26 mouse cellular contexts compared by ENCODE assay signal in genomic region chr14:28467956-28468355, GRCm38 (mm10). TPM values are rescaled to one million over a fixed set of nuclear protein-coding genes. Genes with fewer than 3 reads are reported as not detected.
DNase-seq lines count a peak whose midpoint lies in the region; ATAC-seq and TF ChIP-seq lines count a peak whose summit lies in the region.
"Had no signal": no experiment of that assay in that cellular context is flagged by ENCODE, and none has a peak within 500 bp of the region (broad histone marks: within the 10 kb centered on the region; RNA-seq: fewer than 3 reads in every experiment).

No protein-coding gene starts in this region.

- ATAC-seq in embryonic facial prominence, embryonic 14.5 days (ENCODE audit: low read depth), result no peak
- ATAC-seq in kidney, embryonic 16.5 days (ENCODE audit: low FRiP score, low TSS enrichment), result no peak
- no peak for ATAC-seq in kidney, embryonic 14.5 days (ENCODE audit: low FRiP score, low TSS enrichment)
- no peak; the same call in 1 of the 2 replicates for ATAC-seq in limb, embryonic 12.5 days (ENCODE audit: insufficient number of reproducible peaks, insufficient read depth, low FRiP score, low TSS enrichment, low read depth)
- ATAC-seq: hindbrain, embryonic 16.5 days; intestine, embryonic 15.5 days; liver, embryonic 12.5 days; midbrain, embryonic 16.5 days had no signal

- H3K4me3 ChIP-seq in embryonic facial prominence, embryonic 14.5 days (ENCODE audit: low read depth, low read length), result no peak overlapping the region
- H3K4me3 ChIP-seq in embryonic facial prominence, embryonic 10.5 days, result no peak overlapping the region
- no peak overlapping the region for H3K4me3 ChIP-seq in kidney, embryonic 16.5 days (ENCODE audit: low read length)
- H3K4me3 ChIP-seq in kidney, embryonic 14.5 days (ENCODE audit: low read length), result no peak overlapping the region
- H3K4me3 ChIP-seq in limb, embryonic 12.5 days (replicated peaks), result no peak overlapping the region
- H3K4me3 ChIP-seq: forebrain, embryonic 12.5 days; heart, embryonic 10.5 days; intestine, embryonic 15.5 days; liver, embryonic 12.5 days; megakaryocyte, embryonic 14.5 days; myocyte; neural tube, embryonic 13.5 days had no signal

- no peak for TF ChIP-seq CTCF in brain, embryonic 14.5 days (IDR thresholded peaks at IDR 0.05; ENCODE audit: borderline replicate concordance, extremely low read depth, insufficient read depth, insufficient read length)

- 45% methylated on average over 5 of the region's 5 CpGs for WGBS in embryonic facial prominence, embryonic 14.5 days
- WGBS in embryonic facial prominence, embryonic 10.5 days, result 85% methylated on average over 5 of the region's 5 CpGs
- WGBS in kidney, embryonic 16.5 days, result 43% methylated on average over 5 of the region's 5 CpGs
- WGBS in kidney, embryonic 14.5 days, result 54% methylated on average over 5 of the region's 5 CpGs
- 19% methylated on average over 5 of the region's 5 CpGs for WGBS in limb, embryonic 12.5 days

- no peaks in the 10 kb centered on the region for H3K9me3 ChIP-seq in embryonic facial prominence, embryonic 14.5 days (ENCODE audit: control insufficient read depth, low read length)
- no peaks in the 10 kb centered on the region for H3K9me3 ChIP-seq in embryonic facial prominence, embryonic 10.5 days
- no peaks in the 10 kb centered on the region for H3K9me3 ChIP-seq in kidney, embryonic 16.5 days (ENCODE audit: low read length)
- no peaks in the 10 kb centered on the region for H3K9me3 ChIP-seq in kidney, embryonic 14.5 days (ENCODE audit: control insufficient read depth, low read length)
- H3K9me3 ChIP-seq in limb, embryonic 12.5 days, result no peaks in the 10 kb centered on the region
- H3K9me3 ChIP-seq: forebrain, embryonic 12.5 days; heart, embryonic 10.5 days; intestine, embryonic 15.5 days; liver, embryonic 12.5 days; neural tube, embryonic 13.5 days had no signal

- no peak overlapping the region for H3K9ac ChIP-seq in embryonic facial prominence, embryonic 14.5 days (ENCODE audit: low read depth, low read length)
- no peak overlapping the region for H3K9ac ChIP-seq in kidney, embryonic 16.5 days (replicated peaks; ENCODE audit: low read length)
- no peak overlapping the region for H3K9ac ChIP-seq in kidney, embryonic 14.5 days (ENCODE audit: low read depth, low read length)
- H3K9ac ChIP-seq in limb, embryonic 12.5 days (replicated peaks), result no peak overlapping the region
- H3K9ac ChIP-seq: forebrain, embryonic 12.5 days; intestine, embryonic 15.5 days; liver, embryonic 12.5 days; neural tube, embryonic 13.5 days had no signal

- H3K4me2 ChIP-seq in embryonic facial prominence, embryonic 14.5 days (ENCODE audit: low read depth, low read length), result no peak overlapping the region
- H3K4me2 ChIP-seq in kidney, embryonic 16.5 days (replicated peaks; ENCODE audit: low read depth, low read length), result no peak overlapping the region
- no peak overlapping the region for H3K4me2 ChIP-seq in kidney, embryonic 14.5 days (replicated peaks; ENCODE audit: low read depth, low read length)
- H3K4me2 ChIP-seq in limb, embryonic 12.5 days, result no peak overlapping the region
- H3K4me2 ChIP-seq: forebrain, embryonic 12.5 days; intestine, embryonic 15.5 days; liver, embryonic 12.5 days; neural tube, embryonic 13.5 days had no signal

- TF ChIP-seq POLR2A in brain, embryonic 14.5 days (IDR thresholded peaks at IDR 0.05; ENCODE audit: borderline replicate concordance, extremely low read depth, insufficient read depth, insufficient read length, poor library complexity, severe bottlenecking), result no peak

- H3K4me1 ChIP-seq in embryonic facial prominence, embryonic 14.5 days (ENCODE audit: control insufficient read depth, insufficient read depth, low read length), result peaks cover 7% of the 10 kb centered on the region
- peaks cover 44% of the 10 kb centered on the region for H3K4me1 ChIP-seq in embryonic facial prominence, embryonic 10.5 days
- peaks cover 27% of the 10 kb centered on the region for H3K4me1 ChIP-seq in kidney, embryonic 16.5 days (ENCODE audit: insufficient read depth, low read length)
- H3K4me1 ChIP-seq in kidney, embryonic 14.5 days (ENCODE audit: control insufficient read depth, insufficient read depth, low read length), result peaks cover 14% of the 10 kb centered on the region
- peaks cover 68% of the 10 kb centered on the region for H3K4me1 ChIP-seq in limb, embryonic 12.5 days (replicated peaks)
- H3K4me1 ChIP-seq: liver, embryonic 12.5 days; megakaryocyte, embryonic 14.5 days had no signal

- no peaks in the 10 kb centered on the region for H3K27me3 ChIP-seq in embryonic facial prominence, embryonic 14.5 days (replicated peaks; ENCODE audit: control insufficient read depth, insufficient read depth, low read length)
- peaks cover 3% of the 10 kb centered on the region for H3K27me3 ChIP-seq in embryonic facial prominence, embryonic 10.5 days (replicated peaks; ENCODE audit: low read depth, poor library complexity, severe bottlenecking)
- no peaks in the 10 kb centered on the region for H3K27me3 ChIP-seq in kidney, embryonic 16.5 days (ENCODE audit: insufficient read depth, low read length)
- H3K27me3 ChIP-seq in kidney, embryonic 14.5 days (ENCODE audit: control insufficient read depth, insufficient read depth, low read length), result no peaks in the 10 kb centered on the region
- H3K27me3 ChIP-seq in limb, embryonic 12.5 days, result no peaks in the 10 kb centered on the region
- H3K27me3 ChIP-seq: intestine, embryonic 15.5 days; liver, embryonic 12.5 days; megakaryocyte, embryonic 14.5 days had no signal

- peak; percentile 42 for DNase-seq in embryonic facial prominence, embryonic 14.5 days (ENCODE audit: low spot score)
- no peak for DNase-seq in embryonic facial prominence, embryonic 10.5 days (ENCODE audit: low spot score)
- DNase-seq in brain, embryonic 14.5 days (ENCODE audit: low read depth), result peak; percentile 50
- DNase-seq in urinary bladder, postnatal 14 days (ENCODE audit: low spot score), result no peak
- DNase-seq in right cerebral cortex, postnatal 14 days, result no peak
- DNase-seq: adrenal gland, postnatal 25 days; cerebellum, adult 9-10 months; gastrocnemius, postnatal 10 days; heart, postnatal 4 days; layer of hippocampus, adult 9-11 months; lung, adult 18-20 months; lung, postnatal 14 days; right cerebral cortex, adult 18-20 months; spleen, adult 18-20 months had no signal

- no peaks in the 10 kb centered on the region for H3K36me3 ChIP-seq in embryonic facial prominence, embryonic 14.5 days (ENCODE audit: control insufficient read depth, insufficient read depth, low read length)
- no peaks in the 10 kb centered on the region for H3K36me3 ChIP-seq in embryonic facial prominence, embryonic 10.5 days (replicated peaks)
- H3K36me3 ChIP-seq in kidney, embryonic 16.5 days (ENCODE audit: insufficient read depth, low read length), result no peaks in the 10 kb centered on the region
- H3K36me3 ChIP-seq in kidney, embryonic 14.5 days (ENCODE audit: control insufficient read depth, insufficient read depth, low read length), result no peaks in the 10 kb centered on the region
- H3K36me3 ChIP-seq in limb, embryonic 12.5 days, result no peaks in the 10 kb centered on the region
- H3K36me3 ChIP-seq: forebrain, embryonic 12.5 days; heart, embryonic 10.5 days; intestine, embryonic 15.5 days; liver, embryonic 12.5 days; neural tube, embryonic 13.5 days had no signal

- no peak overlapping the region for H3K27ac ChIP-seq in embryonic facial prominence, embryonic 14.5 days (replicated peaks; ENCODE audit: low read depth, low read length)
- no peak overlapping the region for H3K27ac ChIP-seq in embryonic facial prominence, embryonic 10.5 days (replicated peaks)
- H3K27ac ChIP-seq in kidney, embryonic 16.5 days (ENCODE audit: low read length), result peak overlapping the region; percentile 20; the same call in 1 of the 2 replicates
- H3K27ac ChIP-seq in kidney, embryonic 14.5 days (ENCODE audit: low read depth, low read length), result no peak overlapping the region
- peak overlapping the region; percentile 92 for H3K27ac ChIP-seq in limb, embryonic 12.5 days
- H3K27ac ChIP-seq: forebrain, embryonic 12.5 days; heart, embryonic 10.5 days; intestine, embryonic 15.5 days; liver, embryonic 12.5 days; neural tube, embryonic 13.5 days had no signal

RNA-seq across cellular contexts. Expression of gene Wnt5a, which starts 36.6 kb away (rescaled TPM):
- 58.6 and 68.9 TPM in 2 replicates for polyA plus RNA-seq in embryonic facial prominence, embryonic 14.5 days (2014; fragmentation: Nextera tagmentation; extraction: Ambion mirVana)
- 37.2 and 40.4 TPM in 2 replicates for polyA plus RNA-seq in embryonic facial prominence, embryonic 10.5 days (2016; fragmentation: Nextera tagmentation; extraction: Ambion mirVana)
- polyA plus RNA-seq in kidney, embryonic 16.5 days (2015; fragmentation: Nextera tagmentation; extraction: Ambion mirVana), result 26.0 and 27.9 TPM in 2 replicates
- 13.1 and 21.0 TPM in 2 replicates for polyA plus RNA-seq in kidney, embryonic 14.5 days (2014; fragmentation: Nextera tagmentation; extraction: Ambion mirVana)
- 15.0 and 22.6 TPM in 2 replicates for polyA plus RNA-seq in brain, embryonic 14.5 days (2012; rRNA removed)
- 189 and 199 TPM in 2 replicates for polyA plus RNA-seq in limb, embryonic 12.5 days (2016; fragmentation: Nextera tagmentation; extraction: Ambion mirVana)

Comparison
In these comparisons a context has a peak if more than half of its experiments do, and no peak if none do; other contexts are left out.
1. DNase-seq: peak in embryonic facial prominence, embryonic 14.5 days (single experiment) and brain, embryonic 14.5 days (single experiment); none in embryonic facial prominence, embryonic 10.5 days (single experiment), urinary bladder, postnatal 14 days (single experiment) and right cerebral cortex, postnatal 14 days (single experiment).
2. H3K27ac ChIP-seq: peak in kidney, embryonic 16.5 days (single experiment) and limb, embryonic 12.5 days (single experiment); none in embryonic facial prominence, embryonic 14.5 days (single experiment), embryonic facial prominence, embryonic 10.5 days (single experiment) and kidney, embryonic 14.5 days (single experiment).